Mouse (Mus musculus): ENCODE results near the gene Defa23.
"Not testable (repeated sequence)": the region's sequence is repeated elsewhere in the genome, so short reads cannot be mapped to it uniquely, and the experiment has no call there.

- TF ChIP-seq CTCF (conservative IDR thresholded peaks at IDR 0.05; ENCODE audit: insufficient read depth, insufficient read length, low read depth, low read length); POLR2A (IDR thresholded peaks at IDR 0.05; ENCODE audit: low read depth, low read length): not testable (repeated sequence)
Observed at GRCm38 (mm10) chr8:21054747-21055146, at the start of gene Defa23.

All from kidney, adult 2 months (tissue).